Mouse (Mus musculus) thymus, postnatal 0 days (tissue): Measurements from ENCODE around the gene Prr15. TPM values are rescaled to one million over a fixed set of nuclear protein-coding genes. Genes with fewer than 3 reads are reported as not detected.

Experiments
- DNase-seq: peaks from one replicate; pipeline ENCODE4 v3.0.0-alpha.2; 2015; ENCODE audit warnings: low spot score
- polyA plus RNA-seq: library from polyadenylated mRNA; unstranded; fragments of >200 nt; fragmentation: Nextera tagmentation; extraction: Ambion mirVana; gene quantifications from 2 replicates; pipeline ENCODE4 v1.2.1, GENCODE M21; 2015

Prr15 gene
- 0.91 and 1.4 TPM in 2 replicates for polyA plus RNA-seq

GRCm38 (mm10) chr6:54325246-54325885 is at the start of gene Prr15:
Prr15 (plus strand) TSS chr6:54325835.
- no peak for DNase-seq

GRCm38 (mm10) chr6:54277234-54277633 is 48.4 kb upstream of the Prr15 start:
- DNase-seq: no peak

DNA sequence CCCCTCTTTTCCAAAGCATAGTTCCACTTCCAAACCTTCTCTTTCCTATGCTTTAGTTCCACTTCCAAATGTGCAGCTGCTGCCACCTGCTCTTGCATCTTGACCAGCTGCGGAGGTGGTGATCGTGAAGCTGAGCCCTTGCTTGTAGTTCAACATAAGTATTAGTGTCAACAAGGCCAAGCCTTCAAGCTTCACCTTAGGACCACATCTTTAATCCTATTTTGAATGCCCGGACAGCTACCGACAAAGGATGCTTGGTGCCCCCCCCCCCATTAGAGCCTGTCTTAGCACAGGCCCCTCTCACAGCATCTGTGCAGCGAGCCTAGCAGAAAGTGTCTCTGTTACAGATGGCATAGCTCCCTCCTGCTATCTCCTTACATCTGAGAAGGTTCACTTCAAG is 47.8 kb upstream of the Prr15 start:
- DNase-seq: no peak

- no peak for DNase-seq
Measured at GRCm38 (mm10) chr6:54278613-54279012, 47.0 kb upstream of the Prr15 start.

DNA sequence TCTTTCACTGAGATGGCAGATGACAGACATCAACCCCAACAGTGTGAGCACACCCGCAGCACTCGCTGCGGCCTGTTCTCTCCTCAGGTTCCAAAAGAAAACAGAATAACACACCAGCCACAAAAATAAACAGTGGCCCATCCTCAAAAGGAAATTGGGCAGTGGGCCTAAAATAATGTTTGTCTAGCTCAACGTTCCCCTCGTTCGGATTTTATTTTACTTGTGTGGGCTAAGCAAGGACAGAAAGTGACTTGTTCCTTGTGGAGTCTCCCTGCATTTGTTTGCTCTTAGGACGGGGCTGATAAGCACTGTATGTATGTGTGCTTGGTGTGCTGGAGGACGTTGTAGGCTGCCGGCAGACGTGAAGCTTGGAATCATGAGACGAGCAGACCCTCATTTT is 46.2 kb upstream of the Prr15 start:
- DNase-seq: no peak

- no peak for DNase-seq
Measured at GRCm38 (mm10) chr6:54280248-54280647, 45.4 kb upstream of the Prr15 start.

- DNase-seq: peak; percentile 5
Measured at GRCm38 (mm10) chr6:54283299-54283698, 42.3 kb upstream of the Prr15 start.

DNA sequence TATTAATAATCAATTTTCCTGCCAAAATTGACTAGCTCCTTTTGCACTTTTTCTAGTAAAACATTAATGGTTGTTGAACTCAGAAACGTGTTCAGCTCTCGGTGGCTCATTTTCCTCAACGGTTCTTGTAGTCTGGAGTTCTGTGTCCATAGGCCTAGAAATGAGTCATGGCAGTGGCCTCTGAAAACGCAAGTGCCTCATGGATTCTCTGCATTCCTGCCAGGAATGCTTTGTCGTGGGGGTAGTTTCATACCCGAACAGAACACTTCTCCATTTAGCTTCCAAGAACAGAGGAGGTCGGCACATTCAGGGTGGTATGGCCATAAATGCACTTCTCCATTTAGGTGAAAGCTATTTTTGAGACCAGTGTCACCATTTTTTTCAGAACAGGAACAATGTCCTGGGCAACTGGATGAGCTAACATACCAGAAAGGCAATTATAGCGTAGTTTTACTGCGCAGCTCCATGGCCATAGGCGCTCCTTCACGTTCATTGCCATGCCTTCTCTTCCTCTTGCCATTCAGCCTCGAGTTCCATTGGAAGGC is 41.4 kb upstream of the Prr15 start:
- no peak for DNase-seq

- no peak for DNase-seq
Measured at GRCm38 (mm10) chr6:54286813-54287212, 38.8 kb upstream of the Prr15 start.

DNA sequence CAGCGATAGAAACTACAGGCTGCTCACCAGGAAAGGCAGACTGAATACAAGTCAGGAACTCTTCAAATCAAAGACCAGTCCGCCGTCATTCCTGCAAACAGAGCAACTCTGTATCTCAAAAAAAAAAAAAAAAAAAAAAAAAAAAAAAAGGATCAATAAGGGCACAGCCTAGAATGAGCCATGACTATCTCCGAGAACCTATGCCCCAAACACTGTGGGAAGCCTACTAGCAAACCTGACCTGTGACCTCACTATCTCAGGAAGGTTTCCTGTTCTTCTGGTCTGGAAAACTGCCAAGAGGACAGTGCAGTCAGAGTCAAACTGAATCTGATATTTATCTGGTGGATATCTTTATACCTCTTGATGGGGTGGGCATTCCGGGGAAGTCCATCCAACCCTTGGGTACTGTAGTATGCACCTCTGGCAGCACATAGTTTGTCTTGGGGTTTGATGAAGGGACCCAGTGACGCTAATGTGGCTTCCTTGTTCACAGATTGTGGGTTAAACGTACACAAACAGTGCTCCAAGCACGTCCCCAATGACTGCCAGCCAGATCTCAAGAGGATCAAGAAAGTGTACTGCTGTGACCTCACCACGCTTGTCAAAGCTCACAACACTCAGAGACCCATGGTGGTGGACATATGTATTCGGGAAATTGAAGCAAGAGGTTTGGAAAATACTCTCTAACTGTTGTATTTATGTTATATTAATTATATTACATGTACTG is 35.7 kb upstream of the Prr15 start:
- DNase-seq: no peak

GRCm38 (mm10) chr6:54297231-54297630 is 28.4 kb upstream of the Prr15 start:
- DNase-seq: no peak

- DNase-seq: no peak
Measured at GRCm38 (mm10) chr6:54299417-54299816, 26.2 kb upstream of the Prr15 start.

DNA sequence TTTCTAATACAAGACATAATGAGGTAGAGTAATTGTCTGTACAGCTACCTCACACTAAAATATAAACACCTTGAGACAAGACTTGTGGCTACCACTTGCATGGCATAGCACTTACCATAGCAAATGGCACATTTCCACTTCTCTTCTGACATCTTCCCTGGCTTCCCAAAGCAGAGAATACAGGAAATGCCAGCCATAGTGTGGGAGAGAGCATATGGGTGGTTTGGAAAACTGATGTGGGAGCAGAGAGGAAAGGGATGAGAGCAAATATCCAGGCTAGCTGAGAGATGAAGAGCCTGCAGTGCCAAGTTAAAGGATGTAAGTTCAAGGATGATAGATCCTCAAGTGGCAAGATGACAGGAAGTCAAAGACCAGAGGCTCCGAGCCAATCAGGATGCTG is 19.9 kb upstream of the Prr15 start:
- no peak for DNase-seq

DNA sequence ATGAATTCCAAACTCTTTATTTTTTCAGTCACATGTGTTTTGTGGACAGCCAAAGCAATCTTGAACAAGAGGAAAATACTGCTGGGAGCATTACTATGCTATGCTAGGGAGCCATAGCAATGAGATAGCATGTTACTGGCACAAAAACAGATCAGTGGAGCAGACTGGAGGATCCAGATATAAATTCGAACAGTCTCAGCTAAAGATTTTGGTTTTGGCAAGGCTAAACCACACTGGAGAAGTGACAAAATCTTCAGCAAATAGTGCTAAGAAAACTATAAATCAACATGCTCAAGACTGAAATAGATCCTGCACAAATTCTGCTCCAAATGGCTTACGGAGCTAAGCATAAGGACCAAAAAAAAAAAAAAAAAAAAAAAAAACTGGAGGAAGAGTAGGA is 12.6 kb upstream of the Prr15 start:
- DNase-seq: no peak

DNA sequence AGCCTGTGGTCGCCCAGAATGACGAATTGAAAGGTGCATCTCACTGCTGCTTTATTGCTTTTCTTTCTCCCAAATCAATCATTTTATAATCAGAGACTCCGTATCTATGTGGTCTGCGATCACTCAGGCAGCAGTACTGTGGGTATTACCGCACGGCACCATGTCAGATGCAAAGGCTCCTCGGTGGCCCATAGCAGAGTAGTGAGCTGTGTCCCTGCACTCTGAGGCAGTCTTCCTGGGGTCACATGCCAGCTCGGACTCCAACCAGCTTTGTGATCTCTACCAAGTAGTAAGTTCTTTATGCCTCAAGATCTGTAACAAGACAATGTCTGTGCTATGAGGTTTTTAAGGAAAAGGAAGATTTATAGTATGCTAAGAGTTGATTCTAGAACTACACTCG is 7.0 kb upstream of the Prr15 start:
- DNase-seq: no peak

DNA sequence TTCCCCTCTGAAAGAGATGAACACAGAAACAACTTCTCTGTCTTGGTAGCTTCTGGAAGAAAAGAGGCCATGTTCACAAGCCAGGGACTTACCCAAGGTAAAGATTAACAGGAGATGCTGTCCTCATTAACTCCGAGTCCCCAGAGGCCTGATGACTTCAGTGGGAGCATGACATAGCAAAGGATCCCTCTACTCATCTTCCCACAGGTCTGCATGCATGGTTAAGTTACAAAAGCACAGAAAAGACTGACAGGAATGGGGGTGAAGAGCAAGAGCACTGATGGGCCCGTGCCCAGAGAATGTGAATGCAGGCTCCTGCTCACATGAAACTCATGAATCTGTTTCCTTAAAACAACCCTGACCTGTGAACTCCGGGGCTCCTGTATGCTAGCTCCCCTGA is 6.4 kb upstream of the Prr15 start:
- DNase-seq: no peak

DNA sequence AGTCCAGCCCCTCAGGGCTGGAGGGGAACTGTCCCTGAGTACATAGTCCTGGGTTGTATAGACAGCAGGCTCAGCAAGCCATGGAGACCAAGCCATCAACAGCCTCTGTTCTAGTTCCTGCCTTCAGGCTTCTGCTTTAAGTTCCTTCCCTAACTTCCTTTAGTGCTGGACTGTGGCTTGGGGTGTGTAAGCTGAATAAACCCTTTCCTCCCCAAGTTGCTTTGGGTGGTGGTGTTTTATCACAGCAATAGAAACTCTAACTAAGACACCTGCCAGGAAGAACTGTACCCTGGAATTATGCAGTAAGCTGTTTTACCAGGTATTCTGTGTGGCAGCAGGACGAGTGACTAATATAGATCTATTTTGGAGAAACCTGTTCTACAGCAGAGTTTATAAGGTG is 5.4 kb upstream of the Prr15 start:
- DNase-seq: no peak

GRCm38 (mm10) chr6:54326671-54327625 is 1.3 kb downstream of the Prr15 start:
- peak; percentile 9 for DNase-seq

GRCm38 (mm10) chr6:54327626-54328003 is 2.0 kb downstream of the Prr15 start:
- DNase-seq: no peak

- no peak for DNase-seq
Measured at GRCm38 (mm10) chr6:54328783-54329182, 3.1 kb downstream of the Prr15 start.

DNA sequence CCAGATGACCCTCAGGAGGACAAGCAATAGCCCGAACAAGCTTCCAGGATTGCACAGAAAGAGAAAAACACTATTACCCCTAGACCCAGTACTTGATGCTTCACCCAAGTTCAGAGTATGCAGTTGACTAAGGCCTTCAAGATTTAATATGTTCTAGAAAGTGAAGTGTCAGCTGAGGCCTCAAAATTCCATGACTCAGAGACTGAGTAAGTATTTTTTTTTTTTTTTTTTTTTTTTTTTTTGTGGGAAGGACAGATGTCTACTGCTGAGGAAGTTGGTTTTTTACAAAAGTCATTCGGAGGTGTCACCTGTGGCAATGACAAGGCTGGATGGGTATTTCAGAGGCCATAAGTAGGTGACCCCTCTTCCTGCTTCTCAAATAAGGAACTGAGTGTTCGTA is 4.0 kb downstream of the Prr15 start:
- DNase-seq: no peak

- no peak for DNase-seq
Measured at GRCm38 (mm10) chr6:54330166-54330565, 4.5 kb downstream of the Prr15 start.
